Mouse (Mus musculus): ENCODE data around the gene Slc2a6. TPM values are rescaled to one million over a fixed set of nuclear protein-coding genes. Genes with fewer than 3 reads are reported as not detected.

Slc2a6 gene
- total RNA-seq, 2 experiments from 2014 or later: 0.05 TPM; not detected in 1

DNA sequence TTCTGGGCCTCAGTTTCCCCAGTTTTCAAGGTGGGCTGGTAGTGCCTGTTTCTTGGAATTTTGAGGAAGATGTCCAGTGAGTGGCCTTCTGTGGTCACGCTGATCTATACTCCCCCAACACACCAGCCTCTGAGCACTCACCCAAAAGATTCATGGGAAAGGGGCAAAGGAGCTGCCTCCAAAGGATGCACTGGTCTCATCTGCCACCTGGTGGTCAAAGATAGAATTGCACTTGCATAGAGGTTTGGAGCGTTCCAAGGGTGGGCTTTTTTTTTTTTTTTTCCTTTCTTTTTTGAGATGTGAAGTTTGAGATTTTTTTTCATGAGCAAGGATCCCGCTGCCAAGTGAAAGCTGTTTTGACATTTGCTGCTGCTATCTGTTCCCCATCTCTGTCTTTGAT, 10.8 kb upstream of the Slc2a6 start:
- 0 out of 2 replicates have a peak, but pooled peaks have one; percentile 41 for ATAC-seq (replicated peaks; ENCODE audit: low FRiP score, low TSS enrichment, poor library complexity, severe bottlenecking)

DNA sequence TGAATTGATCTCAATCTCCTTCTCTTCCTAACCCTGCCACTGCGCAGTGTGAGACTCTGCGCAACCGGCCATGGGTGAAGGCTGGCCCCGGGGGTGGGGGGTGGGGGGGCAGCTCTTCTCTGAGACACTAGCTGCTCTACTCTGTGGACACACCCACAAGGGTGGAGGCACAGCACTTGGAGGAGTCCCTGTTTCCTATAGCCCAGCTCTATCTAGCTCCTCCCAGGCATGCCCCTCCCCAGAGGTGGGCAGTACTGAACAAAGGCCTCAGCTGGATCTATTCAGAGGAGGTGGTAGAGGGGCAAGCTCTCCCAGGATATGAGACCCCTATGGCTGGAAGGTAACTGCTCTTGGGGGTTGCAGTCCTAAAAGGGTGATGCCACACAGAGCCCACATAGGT, 9.2 kb upstream of the Slc2a6 start:
- ATAC-seq (replicated peaks; ENCODE audit: low FRiP score, low TSS enrichment, poor library complexity, severe bottlenecking): no peak

DNA sequence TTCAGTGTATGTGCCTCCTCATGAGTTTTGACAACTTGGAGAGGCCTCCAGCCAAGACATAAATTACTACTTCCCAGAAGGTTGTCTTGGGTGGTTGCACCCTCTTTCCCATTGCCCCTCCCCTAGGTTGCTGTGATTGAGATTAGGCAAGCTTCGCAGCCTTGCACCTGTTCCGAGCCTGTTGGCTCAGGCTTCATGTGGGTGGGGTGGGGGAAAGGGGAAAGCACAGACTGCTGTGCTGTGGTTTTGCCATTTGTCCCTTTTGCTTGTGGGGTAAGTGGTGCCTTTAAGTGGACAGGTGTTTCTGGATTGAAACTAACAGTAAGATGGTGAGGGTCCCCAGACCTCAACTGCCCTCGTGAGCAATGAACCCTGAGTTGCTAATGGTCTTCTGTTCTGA, 8.2 kb upstream of the Slc2a6 start:
- ATAC-seq (replicated peaks; ENCODE audit: low FRiP score, low TSS enrichment, poor library complexity, severe bottlenecking): no peak

DNA sequence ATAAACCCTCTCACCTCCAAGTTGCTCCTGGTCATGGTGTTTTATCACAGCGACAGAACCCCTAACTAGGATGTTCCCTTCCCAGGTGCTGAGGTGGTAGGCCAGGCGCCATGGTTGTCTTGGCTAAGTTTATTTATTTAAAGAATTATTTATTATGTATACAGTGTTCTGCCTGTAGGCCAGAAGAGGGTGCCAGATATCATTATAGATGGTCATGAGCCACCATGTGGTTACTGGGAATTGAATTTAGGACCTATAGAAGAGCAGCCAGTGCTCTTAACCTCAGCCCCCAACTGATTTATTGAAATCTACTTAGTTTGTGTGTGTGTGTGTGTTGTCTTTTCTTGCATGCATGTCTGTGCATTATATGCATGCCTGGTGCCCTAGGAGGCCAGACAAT, 4.6 kb upstream of the Slc2a6 start:
- no peak for ATAC-seq (replicated peaks; ENCODE audit: low FRiP score, low TSS enrichment, poor library complexity, severe bottlenecking)

DNA sequence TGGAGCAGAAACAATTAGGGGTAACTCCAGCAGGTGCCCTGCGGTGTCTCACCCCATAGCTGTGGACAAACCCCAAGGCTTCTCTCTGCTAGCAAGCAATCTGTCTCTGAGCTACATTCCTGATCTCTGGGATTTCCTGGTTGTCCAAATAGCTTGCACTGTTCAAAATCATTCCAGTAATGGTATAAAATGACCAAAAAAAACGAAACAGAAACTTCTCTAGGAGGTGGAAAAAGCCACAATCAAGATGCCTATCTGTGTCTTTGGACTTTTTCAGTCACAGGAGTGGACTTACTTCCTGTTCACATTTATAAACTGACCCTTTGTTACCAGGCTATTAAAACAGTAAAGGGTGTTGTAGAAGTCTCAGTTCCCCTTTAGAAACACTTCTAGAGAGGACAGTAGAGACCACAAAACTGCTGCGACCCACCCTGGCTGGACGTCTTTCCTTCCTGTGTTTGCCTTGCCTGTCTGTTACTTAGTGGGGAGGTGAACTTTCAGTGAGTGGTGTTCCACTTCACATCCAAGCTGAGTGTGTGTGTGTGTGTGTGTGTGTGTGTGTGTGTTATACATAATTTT, 728 bp upstream of the Slc2a6 start:
- ATAC-seq (replicated peaks; ENCODE audit: low FRiP score, low TSS enrichment, poor library complexity, severe bottlenecking): no peak

DNA sequence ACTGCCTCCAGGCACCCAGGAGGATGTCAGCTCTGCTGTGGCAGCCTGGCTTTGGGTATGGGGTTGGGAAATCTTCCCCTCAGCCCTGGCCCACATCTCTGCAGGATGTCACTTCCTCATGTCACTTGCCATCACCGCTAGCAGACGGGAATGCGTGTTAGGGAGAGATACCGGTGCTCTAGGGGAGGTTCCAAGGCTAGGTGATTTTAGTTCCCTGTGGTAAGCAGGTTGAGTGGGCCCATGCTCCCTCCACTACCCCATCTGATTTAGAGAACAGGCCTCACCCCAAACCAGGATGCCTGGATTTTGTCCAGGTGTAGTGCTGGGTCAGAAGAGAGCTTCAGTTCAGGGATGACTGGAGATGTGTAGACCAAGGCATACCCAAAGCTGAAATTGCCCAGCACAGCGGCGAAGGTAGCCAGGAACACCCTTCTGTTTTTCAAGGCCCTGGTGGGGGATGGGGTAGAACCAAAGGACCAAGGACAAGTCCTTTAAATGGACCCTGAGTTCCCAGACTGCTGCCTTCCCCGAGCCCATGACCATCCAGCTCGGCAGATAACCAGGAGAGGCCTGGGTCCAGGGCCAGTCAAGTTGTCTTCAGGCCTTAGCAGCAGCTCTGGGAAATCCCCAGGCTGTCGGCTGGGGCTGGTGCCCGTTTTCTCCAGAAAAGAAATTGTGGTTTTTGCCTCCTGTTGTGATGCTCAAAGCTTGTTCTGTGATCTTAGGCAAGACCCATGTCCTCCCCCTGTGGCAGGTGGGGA, 761 bp downstream of the Slc2a6 start:
- no peak for ATAC-seq (replicated peaks; ENCODE audit: low FRiP score, low TSS enrichment, poor library complexity, severe bottlenecking)

DNA sequence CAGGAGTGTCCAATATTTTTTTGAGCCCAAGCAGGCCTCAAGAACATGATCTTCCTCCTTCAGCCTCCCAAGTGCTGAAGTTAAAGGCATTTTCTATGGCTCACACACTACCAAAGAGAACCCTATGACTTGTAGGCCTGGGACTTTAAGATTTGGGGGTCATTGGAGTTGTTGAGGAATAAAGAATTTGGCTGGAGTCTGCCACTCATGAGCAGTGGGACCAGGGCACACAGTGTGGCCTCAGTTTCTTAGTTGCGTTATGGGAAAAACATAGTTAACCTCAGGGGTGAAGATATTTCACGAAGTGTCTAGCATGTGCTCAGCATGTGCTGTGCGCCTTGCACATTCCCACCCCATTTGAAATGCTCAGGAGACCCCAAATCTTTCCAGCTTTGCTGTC, 1.5 kb downstream of the Slc2a6 start:
- no peak for ATAC-seq (replicated peaks; ENCODE audit: low FRiP score, low TSS enrichment, poor library complexity, severe bottlenecking)

DNA sequence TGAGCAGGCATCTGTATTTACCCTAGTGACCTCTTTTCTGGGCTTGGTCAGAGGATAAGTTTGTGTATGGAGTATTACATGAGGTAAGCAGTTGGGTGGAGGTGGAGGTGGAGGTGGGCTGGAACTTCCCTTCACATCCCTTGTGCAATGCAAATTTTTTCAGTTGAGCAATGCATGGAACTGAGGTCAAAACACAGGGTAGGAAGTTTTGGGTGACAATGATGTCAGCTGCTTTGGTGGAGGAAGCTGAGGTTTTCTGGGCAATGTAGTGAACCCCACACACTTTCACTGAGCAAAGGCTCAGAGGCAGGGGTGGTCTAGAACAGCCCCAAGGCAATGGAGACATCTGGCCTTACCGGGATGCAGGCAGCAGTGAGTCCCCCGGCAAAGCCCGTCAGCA, 2.3 kb downstream of the Slc2a6 start:
- no peak for ATAC-seq (replicated peaks; ENCODE audit: low FRiP score, low TSS enrichment, poor library complexity, severe bottlenecking)

DNA sequence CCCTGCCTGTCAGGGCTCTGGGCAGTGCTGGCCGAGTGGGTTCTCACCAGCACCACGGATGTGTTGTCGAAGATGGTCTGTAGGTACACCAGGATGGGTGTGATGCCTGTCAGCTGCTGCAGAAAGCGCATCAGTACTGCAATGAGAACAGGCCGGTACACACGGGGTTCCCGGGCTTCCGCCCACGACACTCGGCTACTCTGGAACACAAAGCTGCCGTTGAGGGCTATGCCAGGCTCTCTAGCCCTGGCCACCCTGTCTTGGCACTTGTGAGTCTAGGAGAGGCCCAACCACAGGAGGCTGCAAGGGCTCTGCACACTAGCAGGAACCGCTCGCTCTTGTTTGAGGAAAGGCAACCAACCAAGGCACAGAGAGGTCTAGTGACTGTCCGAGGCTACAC, 3.7 kb downstream of the Slc2a6 start:
- no peak for ATAC-seq (replicated peaks; ENCODE audit: low FRiP score, low TSS enrichment, poor library complexity, severe bottlenecking)

DNA sequence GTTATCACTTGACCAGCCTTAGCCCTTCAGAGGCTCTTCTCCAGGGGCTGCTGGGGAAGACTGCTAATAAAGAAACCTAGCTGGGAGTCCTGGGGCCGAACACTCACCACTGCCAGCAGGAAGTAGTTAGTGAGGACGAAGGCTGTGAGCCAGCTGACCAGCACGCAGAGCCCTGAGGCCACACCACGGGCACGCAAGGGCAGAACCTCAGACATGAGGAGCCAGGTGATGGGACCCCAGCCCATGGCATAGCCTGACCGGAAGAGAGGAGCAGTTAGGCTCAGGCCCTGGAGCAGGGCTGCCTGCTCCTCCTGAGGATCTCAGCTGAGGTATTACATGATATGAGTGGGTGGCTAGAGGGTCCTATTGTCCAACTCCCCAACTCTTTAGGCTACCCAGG, 5.2 kb downstream of the Slc2a6 start:
- no peak for ATAC-seq (replicated peaks; ENCODE audit: low FRiP score, low TSS enrichment, poor library complexity, severe bottlenecking)

DNA sequence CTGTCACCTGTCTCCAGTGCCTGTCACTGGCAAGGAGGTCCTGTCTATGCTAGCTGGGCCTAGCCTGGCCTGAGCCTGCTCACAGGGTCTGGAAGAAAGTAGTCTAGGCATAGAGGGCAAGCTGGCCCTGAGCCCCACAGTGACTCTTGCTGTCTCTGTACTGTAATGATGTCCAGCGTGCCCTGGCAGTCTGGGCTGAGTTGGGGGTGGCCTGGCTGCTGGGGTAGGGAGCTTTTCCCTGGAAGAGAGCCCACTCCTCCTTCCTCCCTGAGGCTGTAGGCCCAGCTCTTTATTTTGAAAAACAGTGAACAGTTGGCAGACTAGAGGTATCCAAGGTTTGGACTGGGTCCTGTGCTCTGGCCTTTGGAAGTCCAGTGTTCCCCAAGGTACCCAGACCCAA, 6.7 kb downstream of the Slc2a6 start:
- ATAC-seq (replicated peaks; ENCODE audit: low FRiP score, low TSS enrichment, poor library complexity, severe bottlenecking): no peak

DNA sequence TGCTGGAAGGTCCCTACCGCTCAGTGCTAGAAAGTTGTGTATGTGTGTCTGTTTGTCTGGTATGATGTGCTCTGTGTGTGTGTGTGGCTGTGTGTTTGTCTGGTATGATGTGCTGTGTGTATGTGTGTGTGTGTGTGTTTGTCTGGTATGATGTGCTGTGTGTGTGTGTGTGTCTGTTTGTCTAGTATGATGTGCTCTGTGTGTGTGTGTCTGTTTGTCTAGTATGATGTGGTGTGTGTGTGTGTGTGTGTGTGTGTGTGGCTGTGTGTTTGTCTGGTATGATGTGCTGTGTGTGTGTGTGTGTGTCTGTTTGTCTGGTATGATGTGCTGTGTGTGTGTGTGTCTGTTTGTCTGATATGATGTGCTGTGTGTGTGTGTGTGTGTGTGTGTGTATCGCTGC, 8.3 kb downstream of the Slc2a6 start:
- ATAC-seq (replicated peaks; ENCODE audit: low FRiP score, low TSS enrichment, poor library complexity, severe bottlenecking): no peak

DNA sequence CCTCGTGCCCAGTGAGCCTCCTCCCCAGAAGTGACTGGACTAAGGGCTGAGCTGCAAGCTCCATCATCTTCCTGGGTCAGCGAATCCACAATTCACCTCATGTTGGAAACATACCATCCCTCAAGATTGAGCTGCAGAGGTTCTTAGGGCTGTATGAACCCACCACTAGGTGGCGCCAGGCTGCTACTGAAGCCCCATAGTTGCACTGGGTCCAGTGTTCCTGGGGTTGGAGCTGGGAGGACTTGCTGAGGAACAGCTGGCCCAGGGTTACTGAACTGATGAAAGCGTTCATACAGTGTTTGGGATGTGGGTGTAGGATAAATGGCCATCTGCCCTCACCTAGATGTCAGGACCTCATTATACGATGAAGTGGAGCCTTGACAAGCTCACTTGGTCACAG, 10.0 kb downstream of the Slc2a6 start:
- peak; percentile 73 for ATAC-seq (replicated peaks; ENCODE audit: low FRiP score, low TSS enrichment, poor library complexity, severe bottlenecking)

DNA sequence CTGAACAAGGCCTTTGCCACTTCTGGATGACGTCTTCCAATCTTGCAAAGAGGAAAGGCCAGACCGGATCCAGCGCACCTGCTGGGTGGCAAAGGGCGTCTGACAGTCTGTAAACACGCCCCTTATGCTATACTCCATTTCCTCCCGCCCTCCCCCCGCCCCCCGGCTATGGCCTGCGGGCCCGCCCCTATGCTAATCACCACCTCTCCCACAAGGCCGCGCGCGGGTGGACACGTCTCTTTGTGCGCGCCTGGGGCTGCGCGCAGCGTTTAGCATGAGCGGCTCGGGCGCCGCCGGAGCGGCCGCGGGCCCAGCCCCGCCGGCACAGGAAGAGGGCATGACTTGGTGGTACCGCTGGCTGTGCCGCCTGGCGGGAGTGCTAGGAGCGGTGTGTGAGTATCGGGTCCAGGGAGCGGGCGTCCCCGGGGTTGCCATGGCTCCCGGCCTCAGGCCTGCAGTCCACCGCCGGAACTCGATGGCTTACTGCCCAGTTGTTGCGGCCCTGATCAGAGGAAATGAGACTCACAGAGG, 18.0 kb downstream of the Slc2a6 start, which contains the start of gene Cacfd1:
Gene Cacfd1 (plus strand): TSS at position 213 of the 531 bp plus-strand sequence.
- peak; percentile 79 for ATAC-seq (replicated peaks; ENCODE audit: low FRiP score, low TSS enrichment, poor library complexity, severe bottlenecking)

DNA sequence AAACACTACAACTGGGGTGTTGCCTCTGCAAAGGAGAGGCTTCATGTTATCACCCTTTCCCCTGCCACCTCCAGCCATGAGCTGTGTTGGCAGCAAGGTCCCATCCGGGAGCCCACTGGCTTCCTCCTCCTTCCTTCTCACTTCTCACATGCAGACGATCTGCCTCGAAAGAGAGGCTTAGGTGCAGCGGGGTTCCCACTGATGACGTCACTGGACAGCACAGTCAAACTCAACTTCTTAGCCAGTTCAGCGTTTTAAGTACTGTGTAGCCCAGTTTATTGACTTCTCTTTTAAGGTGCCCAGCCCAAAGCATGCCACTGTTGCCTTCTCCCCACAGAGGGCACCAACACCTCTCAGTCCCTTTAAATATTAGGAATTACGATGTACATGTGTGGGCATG, 20.1 kb downstream of the Slc2a6 start:
- ATAC-seq (replicated peaks; ENCODE audit: low FRiP score, low TSS enrichment, poor library complexity, severe bottlenecking): no peak

DNA sequence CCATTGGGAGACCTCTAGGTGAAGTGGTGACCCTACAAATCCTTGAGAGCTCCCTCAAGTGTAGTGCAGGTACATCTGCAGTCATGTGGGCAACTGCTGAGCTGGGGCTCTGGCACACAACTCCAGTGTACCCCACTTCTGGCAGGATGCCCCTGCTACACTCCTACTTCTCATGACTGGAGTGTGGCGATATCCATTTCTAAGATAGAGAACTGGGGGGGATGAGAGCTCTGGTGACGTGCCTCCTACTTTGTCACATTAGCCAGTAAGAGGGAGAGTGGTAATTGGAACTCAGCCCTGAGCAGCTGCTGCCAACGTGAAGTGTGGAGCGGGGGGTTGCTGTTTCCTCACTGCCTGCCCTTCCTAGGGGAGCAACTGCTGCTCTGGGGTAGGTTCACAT, 21.5 kb downstream of the Slc2a6 start:
- peak; percentile 48 for ATAC-seq (replicated peaks; ENCODE audit: low FRiP score, low TSS enrichment, poor library complexity, severe bottlenecking)

DNA sequence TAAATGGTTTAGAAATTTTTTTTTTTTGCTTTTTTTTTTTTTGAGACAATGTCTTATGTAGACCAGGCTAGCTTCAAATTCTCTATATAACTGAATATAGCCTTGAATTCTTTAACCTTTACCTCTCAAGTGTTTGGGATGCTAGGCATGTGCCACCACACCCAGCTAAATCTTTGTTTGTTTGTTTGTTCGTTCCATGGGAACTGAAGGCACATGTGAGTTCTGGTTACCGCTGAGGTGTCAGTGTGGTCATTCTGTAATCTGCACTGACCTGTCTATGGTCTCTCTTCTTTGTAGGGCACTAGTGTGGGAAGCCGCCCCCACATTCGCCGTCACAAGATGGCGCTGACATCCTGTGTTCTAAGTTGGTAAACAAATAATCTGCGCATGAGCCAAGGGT, 29.8 kb downstream of the Slc2a6 start:
- ATAC-seq (replicated peaks; ENCODE audit: low FRiP score, low TSS enrichment, poor library complexity, severe bottlenecking): no peak

DNA sequence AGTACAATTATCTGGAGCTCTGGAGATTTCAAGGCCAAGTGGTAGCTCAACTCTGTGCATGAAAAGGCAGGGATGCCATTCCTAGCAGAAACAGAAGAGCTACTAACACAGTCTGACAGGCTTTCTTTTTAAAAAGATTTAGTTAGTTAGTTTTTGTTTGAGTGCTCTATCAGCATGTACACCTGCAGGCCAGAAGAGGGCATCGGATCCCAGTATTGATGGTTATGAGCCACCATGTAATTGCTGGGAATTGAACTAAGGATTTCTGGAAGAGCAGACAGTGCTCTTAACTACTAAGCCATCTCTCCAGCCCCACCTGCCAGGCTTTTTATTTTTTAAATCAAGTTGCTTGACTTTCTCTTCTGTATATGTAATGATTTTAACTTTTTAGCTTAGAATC, 30.3 kb downstream of the Slc2a6 start:
- ATAC-seq (replicated peaks; ENCODE audit: low FRiP score, low TSS enrichment, poor library complexity, severe bottlenecking): no peak

DNA sequence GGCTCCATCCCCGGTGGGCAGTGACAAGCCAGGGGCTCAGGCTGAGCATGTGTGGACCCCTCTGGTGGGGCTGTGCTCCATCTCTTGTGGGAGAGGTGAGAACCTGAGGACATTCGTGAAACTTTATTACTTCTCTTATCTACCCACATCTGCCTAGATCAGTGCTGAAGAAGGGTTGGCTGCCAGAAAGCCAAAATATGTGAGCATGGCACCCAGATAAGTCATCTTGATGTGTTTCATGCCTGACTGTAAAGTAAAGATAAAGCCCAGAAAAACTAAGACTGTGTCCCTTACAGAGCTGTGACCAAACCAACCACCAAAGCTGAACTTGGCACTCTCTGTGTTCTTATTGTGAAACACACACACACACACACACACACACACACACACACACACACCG, 33.9 kb downstream of the Slc2a6 start:
- ATAC-seq (replicated peaks; ENCODE audit: low FRiP score, low TSS enrichment, poor library complexity, severe bottlenecking): peak; percentile 70

DNA sequence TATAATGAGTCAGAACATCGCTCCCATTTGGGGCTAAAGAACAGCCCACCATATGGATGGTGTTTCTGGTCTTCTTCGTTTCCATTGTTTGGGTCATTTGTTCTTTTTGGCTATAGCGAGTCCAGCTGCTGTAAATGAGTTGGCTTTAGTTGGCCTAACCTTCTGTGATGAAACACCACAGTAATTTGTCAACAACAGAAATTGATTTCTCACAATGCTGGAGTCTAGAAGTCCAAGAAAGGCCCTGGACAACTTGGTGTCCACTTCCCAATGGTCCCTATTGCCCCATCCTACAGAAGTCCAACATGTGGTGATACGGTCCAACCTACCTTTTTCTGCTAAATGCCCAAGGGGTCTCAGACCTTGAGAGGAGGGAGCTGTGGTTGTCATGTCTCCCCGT, 43.2 kb downstream of the Slc2a6 start:
- ATAC-seq (replicated peaks; ENCODE audit: low FRiP score, low TSS enrichment, poor library complexity, severe bottlenecking): no peak

DNA sequence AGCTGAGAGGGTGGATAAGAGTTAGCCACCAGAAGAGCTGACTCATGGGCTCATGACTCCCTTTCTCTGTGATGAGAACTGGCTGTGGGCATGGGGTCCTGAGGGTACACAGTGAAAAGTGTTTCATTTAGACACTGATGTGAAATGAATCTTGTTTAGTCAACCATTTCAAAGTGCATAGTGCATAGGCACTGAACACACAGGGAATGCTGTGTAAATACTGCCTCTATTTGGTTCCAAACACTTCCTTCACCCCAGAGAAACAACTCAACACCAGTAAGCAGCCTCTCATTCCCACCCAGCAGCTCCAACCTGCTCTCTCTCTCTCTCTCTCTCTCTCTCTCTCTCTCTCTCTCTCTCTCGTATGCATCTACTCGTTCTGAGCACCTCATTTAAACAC, 43.6 kb downstream of the Slc2a6 start:
- ATAC-seq (replicated peaks; ENCODE audit: low FRiP score, low TSS enrichment, poor library complexity, severe bottlenecking): no peak

Data from megakaryocyte-erythroid progenitor cell, adult 5-6 weeks (primary cell).